Mouse (Mus musculus) stomach, embryonic 14.5 days (tissue): ENCODE measurements around the gene Lrrc27. TPM values are rescaled to one million over a fixed set of nuclear protein-coding genes. Genes with fewer than 3 reads are reported as not detected.

Experiments used
- polyA plus RNA-seq: library from polyadenylated mRNA; unstranded; fragments of >200 nt; fragmentation: Nextera tagmentation; extraction: Ambion mirVana; gene quantifications from 2 replicates; pipeline ENCODE4 v1.2.1, GENCODE M21; 2014

The Lrrc27 gene
- polyA plus RNA-seq, 1 experiment from 2014 or later = 4.9 TPM

Other genes starting within 250 kb of the Lrrc27 start
- 24.1 and 24.9 TPM in 2 replicates for gene Dpysl4, start 127.0 kb upstream of the Lrrc27 start, polyA plus RNA-seq
- gene Stk32c, start 319 bp downstream of the Lrrc27 start, polyA plus RNA-seq = 0.14 and 0.17 TPM in 2 replicates
- gene Pwwp2b, start 35.5 kb downstream of the Lrrc27 start, polyA plus RNA-seq = 16.1 and 17.0 TPM in 2 replicates
- gene Inpp5a, start 176.1 kb downstream of the Lrrc27 start, polyA plus RNA-seq = 46.2 and 51.9 TPM in 2 replicates